Mouse (Mus musculus) CD8-positive naive resting alpha-beta T cell, adult 2 months (primary cell): Measurements from ENCODE around the gene Dscam.

Experiments used
- DNase-seq, 2 experiments: peaks; one replicate each; pipeline ENCODE4 v3.0.0; 2022; ENCODE audit warnings: low read depth in 2 of 2, low spot score in 2 of 2

Dscam gene

GRCm38 (mm10) chr16:97170513-97171081 lies at the start of gene Dscam:
TSS of gene Dscam (minus strand) at chr16:97170752.
- DNase-seq, result no peak

GRCm38 (mm10) chr16:97219381-97219780 lies 48.8 kb upstream of the Dscam start:
- no peak for DNase-seq

GRCm38 (mm10) chr16:97209997-97210396 lies 39.4 kb upstream of the Dscam start:
- no peak for DNase-seq

- no peak for DNase-seq
Measured at GRCm38 (mm10) chr16:97208276-97208675, 37.7 kb upstream of the Dscam start.

- no peak for DNase-seq
Measured at GRCm38 (mm10) chr16:97204090-97204489, 33.5 kb upstream of the Dscam start.

GRCm38 (mm10) chr16:97203554-97203953 lies 33.0 kb upstream of the Dscam start:
- DNase-seq, result no peak

GRCm38 (mm10) chr16:97194630-97195029 lies 24.1 kb upstream of the Dscam start:
- no peak for DNase-seq

- no peak for DNase-seq
Measured at GRCm38 (mm10) chr16:97194179-97194578, 23.6 kb upstream of the Dscam start.

- no peak for DNase-seq
Measured at GRCm38 (mm10) chr16:97192296-97192695, 21.7 kb upstream of the Dscam start.

- DNase-seq, result no peak
Measured at GRCm38 (mm10) chr16:97190604-97191003, 20.1 kb upstream of the Dscam start.

- DNase-seq, result no peak
Measured at GRCm38 (mm10) chr16:97171500-97171899, 948 bp upstream of the Dscam start.

GRCm38 (mm10) chr16:97169901-97170512 lies 545 bp downstream of the Dscam start:
- DNase-seq, result no peak

GRCm38 (mm10) chr16:97168614-97169013 lies 1.9 kb downstream of the Dscam start:
- DNase-seq, result no peak

- no peak for DNase-seq
Measured at GRCm38 (mm10) chr16:97168030-97168429, 2.5 kb downstream of the Dscam start.

- DNase-seq, result no peak
Measured at GRCm38 (mm10) chr16:97166166-97166565, 4.4 kb downstream of the Dscam start.

- no peak for DNase-seq
Measured at GRCm38 (mm10) chr16:97165444-97166121, 5.0 kb downstream of the Dscam start.

GRCm38 (mm10) chr16:97158279-97158678 lies 12.3 kb downstream of the Dscam start:
- DNase-seq, result no peak

- no peak for DNase-seq
Measured at GRCm38 (mm10) chr16:97144544-97145194, 25.9 kb downstream of the Dscam start.

GRCm38 (mm10) chr16:97141943-97142342 lies 28.6 kb downstream of the Dscam start:
- no peak for DNase-seq

- no peak for DNase-seq
Measured at GRCm38 (mm10) chr16:97135003-97135827, 35.3 kb downstream of the Dscam start.

- no peak for DNase-seq
Measured at GRCm38 (mm10) chr16:97127296-97127695, 43.3 kb downstream of the Dscam start.
